Mouse (Mus musculus): ENCODE results near the gene Prdm15. TPM values are rescaled to one million over a fixed set of nuclear protein-coding genes. Genes with fewer than 3 reads are reported as not detected.
A peak's percentile ranks its signal among the peaks of the same experiment; 100 is the strongest.

Gene Prdm15
- polyA plus RNA-seq (2012; rRNA removed) = 7.5 and 11.0 TPM in 2 replicates

GRCm38 (mm10) chr16:97851741-97852319, at the start of gene Prdm15:
Prdm15 (minus strand) TSS chr16:97851850.
- under 1% methylated on average over 31 of the region's 31 CpGs for WGBS
- Histone ChIP-seq H3K4me1 (ENCODE audit: control insufficient read depth, insufficient read depth, low read length) (peaks cover 3% of the 10 kb centered on the region; the same call in 1 of the 2 replicates), H3K4me3 (replicated peaks; ENCODE audit: extremely low read depth, low read depth, low read length) (peak within 1 kb of the TSS; percentile 100)
- peak; percentile 90 for DNase-seq
- TF ChIP-seq POLR2A (IDR thresholded peaks at IDR 0.05; ENCODE audit: borderline replicate concordance, extremely low read depth, low read depth, low read length) = peak; percentile 38; the same call in 1 of the 2 replicates
- no peak for TF ChIP-seq CTCF (IDR thresholded peaks at IDR 0.05; ENCODE audit: insufficient read depth, low read length)

DNA sequence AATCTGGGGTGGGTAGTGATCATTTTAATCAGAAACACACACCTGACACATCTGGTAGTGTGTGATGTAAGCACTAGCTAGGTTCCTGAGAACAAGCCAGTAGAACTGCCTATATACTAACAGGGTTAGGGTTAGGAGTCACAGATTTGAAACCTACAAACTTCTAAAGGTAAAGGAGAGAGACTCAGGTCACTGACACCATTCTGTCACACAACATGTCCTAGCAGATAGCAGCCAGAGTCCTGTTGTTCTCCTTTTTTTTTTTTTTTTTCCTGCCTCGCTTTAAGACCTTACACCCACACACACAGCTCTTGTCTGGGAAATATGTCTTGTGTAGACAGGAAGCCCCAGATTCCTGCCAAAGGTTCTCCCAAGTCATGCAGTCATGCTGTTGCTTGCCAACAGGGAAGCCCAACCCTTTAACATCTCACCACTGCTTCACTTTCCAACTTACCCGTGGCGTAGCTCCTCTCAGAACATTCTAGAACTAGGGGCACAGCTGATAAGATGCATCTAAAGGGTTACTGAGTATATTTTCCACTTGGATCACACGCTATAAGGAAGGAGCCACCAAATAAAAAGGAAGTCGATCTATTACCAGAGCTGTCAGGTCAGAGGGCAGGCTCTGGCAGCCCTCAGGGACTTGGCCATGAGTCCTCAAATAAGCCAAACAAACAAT, 45.8 kb upstream of the Prdm15 start:
- Histone ChIP-seq H3K4me1 (ENCODE audit: control insufficient read depth, insufficient read depth, low read length) (peaks cover 9% of the 10 kb centered on the region), H3K4me3 (replicated peaks; ENCODE audit: extremely low read depth, low read depth, low read length) (peak overlapping the region; percentile 9)
- WGBS = 16% methylated on average over 5 of the region's 5 CpGs
- TF ChIP-seq POLR2A (IDR thresholded peaks at IDR 0.05; ENCODE audit: borderline replicate concordance, extremely low read depth, low read depth, low read length) (no peak), CTCF (IDR thresholded peaks at IDR 0.05; ENCODE audit: insufficient read depth, low read length) (no peak)
- DNase-seq = peak; percentile 36

DNA sequence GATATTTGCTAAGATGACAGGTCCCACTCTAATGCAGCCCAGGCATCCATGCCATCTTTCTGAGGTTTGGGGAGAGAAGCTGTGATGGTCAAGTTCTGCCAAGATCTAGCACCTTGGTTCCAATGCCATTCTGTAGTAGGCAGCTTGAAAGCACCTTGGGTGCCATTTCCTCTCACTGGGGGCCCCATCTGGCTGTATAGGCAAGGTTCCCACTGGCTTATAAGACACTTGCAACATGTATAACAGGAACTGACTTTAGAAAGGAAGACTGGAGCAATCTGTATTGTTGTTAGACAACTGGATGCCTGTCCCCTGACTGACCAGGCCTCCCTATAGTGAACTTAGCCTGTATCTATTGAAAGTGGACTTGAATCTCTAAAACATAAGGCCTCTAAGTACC, 36.1 kb upstream of the Prdm15 start:
- Histone ChIP-seq H3K4me3 (replicated peaks; ENCODE audit: extremely low read depth, low read depth, low read length) (no peak overlapping the region), H3K4me1 (ENCODE audit: control insufficient read depth, insufficient read depth, low read length) (no peaks in the 10 kb centered on the region)
- TF ChIP-seq POLR2A (IDR thresholded peaks at IDR 0.05; ENCODE audit: borderline replicate concordance, extremely low read depth, low read depth, low read length) (no peak), CTCF (IDR thresholded peaks at IDR 0.05; ENCODE audit: insufficient read depth, low read length) (no peak)
- DNase-seq = no peak

DNA sequence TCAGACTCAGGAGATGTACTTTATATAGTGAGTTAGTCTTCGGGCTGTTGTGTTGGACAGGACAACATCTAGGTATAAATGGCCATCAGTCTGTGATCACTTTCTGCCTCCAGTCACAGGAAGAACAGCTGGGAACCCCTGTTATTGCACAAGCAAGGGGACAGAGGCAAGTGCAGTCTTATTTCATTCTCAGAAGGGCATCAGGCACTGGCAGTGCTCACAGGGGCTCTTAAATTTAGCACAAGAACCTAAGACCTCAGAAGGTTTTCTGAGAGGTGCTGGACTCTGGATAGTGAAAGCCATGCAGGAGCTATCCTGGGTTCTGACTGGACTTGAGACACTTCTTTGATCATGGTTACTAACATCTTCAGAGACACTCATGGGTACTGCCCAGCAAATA, 32.0 kb upstream of the Prdm15 start:
- 87% methylated on average over 1 of the region's 1 CpGs for WGBS
- DNase-seq = no peak
- TF ChIP-seq CTCF (IDR thresholded peaks at IDR 0.05; ENCODE audit: insufficient read depth, low read length) (no peak), POLR2A (IDR thresholded peaks at IDR 0.05; ENCODE audit: borderline replicate concordance, extremely low read depth, low read depth, low read length) (no peak)
- no peak overlapping the region for H3K4me3 ChIP-seq (replicated peaks; ENCODE audit: extremely low read depth, low read depth, low read length)
- H3K4me1 ChIP-seq (ENCODE audit: control insufficient read depth, insufficient read depth, low read length) = no peaks in the 10 kb centered on the region; the same call in 1 of the 2 replicates

DNA sequence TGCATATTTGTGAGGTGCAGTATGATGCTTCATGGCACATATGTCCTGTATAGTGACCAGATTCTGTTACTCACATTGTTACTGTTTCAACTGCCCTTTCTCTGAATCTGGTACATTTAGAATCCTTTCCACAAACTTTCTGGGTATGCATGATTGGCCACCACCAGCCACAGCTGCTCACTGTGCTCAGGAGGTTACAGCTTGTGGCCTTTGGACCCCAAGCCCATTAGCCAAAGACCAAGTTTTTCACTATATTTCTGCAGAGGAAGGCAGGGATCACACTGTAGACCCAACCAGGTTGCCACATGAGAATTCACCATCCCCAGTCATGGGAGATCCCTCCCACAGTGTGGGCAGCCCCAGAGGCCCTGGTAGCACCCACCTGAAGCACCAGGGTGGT, 31.2 kb upstream of the Prdm15 start:
- DNase-seq = no peak
- no peak for TF ChIP-seq POLR2A (IDR thresholded peaks at IDR 0.05; ENCODE audit: borderline replicate concordance, extremely low read depth, low read depth, low read length)
- no peak overlapping the region for H3K4me3 ChIP-seq (replicated peaks; ENCODE audit: extremely low read depth, low read depth, low read length)
- no peaks in the 10 kb centered on the region; the same call in 1 of the 2 replicates for H3K4me1 ChIP-seq (ENCODE audit: control insufficient read depth, insufficient read depth, low read length)

GRCm38 (mm10) chr16:97879134-97879533, 27.5 kb upstream of the Prdm15 start:
- WGBS = 79% methylated on average over 1 of the region's 1 CpGs

DNA sequence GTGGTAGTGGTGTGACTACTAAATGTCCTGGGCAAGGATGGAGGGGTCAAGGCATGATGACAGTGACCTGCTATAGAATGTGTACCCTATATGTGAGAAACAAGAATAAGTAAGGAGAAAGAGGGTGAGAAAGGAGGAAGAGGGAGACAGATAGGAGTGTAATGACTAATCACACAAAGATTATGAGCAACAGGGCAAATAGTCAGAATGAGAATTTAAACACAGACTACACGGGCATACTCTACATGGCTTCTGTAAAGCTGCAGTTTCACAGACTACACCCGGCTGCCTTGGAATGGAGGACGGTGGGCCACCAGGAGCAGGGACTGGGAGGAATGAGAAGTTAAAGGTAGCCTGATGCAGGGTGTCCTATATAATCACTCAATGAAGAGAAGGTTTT, 25.9 kb upstream of the Prdm15 start:
- DNase-seq = no peak
- Histone ChIP-seq H3K4me3 (replicated peaks; ENCODE audit: extremely low read depth, low read depth, low read length) (no peak overlapping the region), H3K4me1 (ENCODE audit: control insufficient read depth, insufficient read depth, low read length) (no peaks in the 10 kb centered on the region; the same call in 1 of the 2 replicates)
- no peak for TF ChIP-seq POLR2A (IDR thresholded peaks at IDR 0.05; ENCODE audit: borderline replicate concordance, extremely low read depth, low read depth, low read length)
- WGBS = 88% methylated on average over 3 of the region's 3 CpGs

More at GRCm38 (mm10) chr16:97879134-97879533, 27.5 kb upstream of the Prdm15 start:
- TF ChIP-seq CTCF (IDR thresholded peaks at IDR 0.05; ENCODE audit: insufficient read depth, low read length) = peak; percentile 40; the same call in 1 of the 2 replicates
- no peak for TF ChIP-seq POLR2A (IDR thresholded peaks at IDR 0.05; ENCODE audit: borderline replicate concordance, extremely low read depth, low read depth, low read length)
- H3K4me1 ChIP-seq (ENCODE audit: control insufficient read depth, insufficient read depth, low read length) = no peaks in the 10 kb centered on the region; the same call in 1 of the 2 replicates
- H3K4me3 ChIP-seq (replicated peaks; ENCODE audit: extremely low read depth, low read depth, low read length) = no peak overlapping the region
- DNase-seq = peak; percentile 43

DNA sequence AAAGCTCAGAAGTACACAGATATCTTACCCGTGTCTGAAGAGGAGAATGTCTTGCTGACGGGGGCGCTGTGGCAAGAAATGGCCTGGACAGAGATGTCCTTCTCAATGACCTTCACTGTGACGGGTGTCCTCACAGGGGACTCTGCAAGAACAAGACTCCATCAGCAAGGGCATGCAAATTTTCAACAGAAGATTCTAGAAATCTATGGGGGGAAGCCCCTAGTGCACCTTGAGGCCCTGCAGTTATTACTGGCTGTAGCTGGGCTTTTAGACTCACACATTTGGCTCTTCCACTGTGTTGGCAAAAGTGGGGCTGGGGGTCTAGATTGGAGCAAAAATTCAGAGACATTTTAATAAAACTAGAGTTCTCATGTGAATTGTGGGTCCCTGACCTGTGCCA, 23.5 kb upstream of the Prdm15 start:
- Histone ChIP-seq H3K4me3 (replicated peaks; ENCODE audit: extremely low read depth, low read depth, low read length) (no peak overlapping the region), H3K4me1 (ENCODE audit: control insufficient read depth, insufficient read depth, low read length) (no peaks in the 10 kb centered on the region)
- TF ChIP-seq CTCF (IDR thresholded peaks at IDR 0.05; ENCODE audit: insufficient read depth, low read length) (no peak), POLR2A (IDR thresholded peaks at IDR 0.05; ENCODE audit: borderline replicate concordance, extremely low read depth, low read depth, low read length) (no peak)
- 90% methylated on average over 4 of the region's 4 CpGs for WGBS
- no peak for DNase-seq

- Histone ChIP-seq H3K4me3 (replicated peaks; ENCODE audit: extremely low read depth, low read depth, low read length) (no peak overlapping the region), H3K4me1 (ENCODE audit: control insufficient read depth, insufficient read depth, low read length) (no peaks in the 10 kb centered on the region)
- 76% methylated on average over 1 of the region's 1 CpGs for WGBS
- TF ChIP-seq POLR2A (IDR thresholded peaks at IDR 0.05; ENCODE audit: borderline replicate concordance, extremely low read depth, low read depth, low read length) = no peak
- TF ChIP-seq CTCF (IDR thresholded peaks at IDR 0.05; ENCODE audit: insufficient read depth, low read length) = no peak
- DNase-seq = no peak
Measured at GRCm38 (mm10) chr16:97874376-97874775, 22.7 kb upstream of the Prdm15 start.

- 41% methylated on average over 5 of the region's 5 CpGs for WGBS
- DNase-seq = no peak
Measured at GRCm38 (mm10) chr16:97872657-97873056, 21.0 kb upstream of the Prdm15 start.

More at GRCm38 (mm10) chr16:97872657-97873056, 21.0 kb upstream of the Prdm15 start:
- TF ChIP-seq POLR2A (IDR thresholded peaks at IDR 0.05; ENCODE audit: borderline replicate concordance, extremely low read depth, low read depth, low read length) (no peak), CTCF (IDR thresholded peaks at IDR 0.05; ENCODE audit: insufficient read depth, low read length) (no peak)
- Histone ChIP-seq H3K4me3 (replicated peaks; ENCODE audit: extremely low read depth, low read depth, low read length) (no peak overlapping the region), H3K4me1 (ENCODE audit: control insufficient read depth, insufficient read depth, low read length) (no peaks in the 10 kb centered on the region)
